Mouse (Mus musculus): ENCODE measurements around the gene Mgat5.

GRCm38 (mm10) chr1:127397396-127397795, 192.6 kb downstream of the Mgat5 start:
- TF ChIP-seq TAL1 (IDR thresholded peaks at IDR 0.05; ENCODE audit: low read length) (no peak), GATA1 (IDR thresholded peaks at IDR 0.05; ENCODE audit: low read length) (no peak)

All from erythroblast, embryonic 14.5 days (primary cell).